Mouse (Mus musculus) ES-Bruce4 (cell line): ENCODE data around the gene 4932438H23Rik. TPM values are rescaled to one million over a fixed set of nuclear protein-coding genes. Genes with fewer than 3 reads are reported as not detected.

ENCODE experiments used
- H3K27ac ChIP-seq: 2 replicates; pipeline ENCODE4 v1.5.1; 2012; ENCODE audit warnings: low read length, inconsistent platforms; ENCODE audit not compliant: insufficient read depth
- H3K27me3 ChIP-seq: 2 replicates; pipeline ENCODE4 v1.6.1; 2012; ENCODE audit warnings: mild to moderate bottlenecking, low read length, inconsistent platforms; ENCODE audit not compliant: control insufficient read depth, poor library complexity, insufficient read depth, severe bottlenecking
- H3K36me3 ChIP-seq: 2 replicates; pipeline ENCODE4 v1.6.1; 2012; ENCODE audit warnings: inconsistent platforms, mild to moderate bottlenecking, low read length, moderate library complexity; ENCODE audit not compliant: control insufficient read depth, poor library complexity, insufficient read depth, severe bottlenecking
- H3K4me1 ChIP-seq: one replicate; pipeline ENCODE4 v1.8.1; 2011; ENCODE audit warnings: low read length; ENCODE audit not compliant: control insufficient read depth, insufficient read depth
- H3K4me3 ChIP-seq: 2 replicates; pipeline ENCODE4 v1.5.1; 2011; ENCODE audit warnings: low read depth, mild to moderate bottlenecking, low read length
- H3K9ac ChIP-seq: 2 replicates; pipeline ENCODE4 v1.6.1; 2012; ENCODE audit warnings: low read depth, mild to moderate bottlenecking, inconsistent platforms; ENCODE audit not compliant: poor library complexity, severe bottlenecking
- H3K9me3 ChIP-seq: replicated peaks from 2 replicates; pipeline ENCODE4 v1.6.1; 2012; ENCODE audit warnings: mild to moderate bottlenecking, low read length, inconsistent platforms; ENCODE audit not compliant: control insufficient read depth, poor library complexity, insufficient read depth, severe bottlenecking
- CTCF ChIP-seq: IDR thresholded peaks from one replicate; pipeline ENCODE4 v1.8.1; 2011; ENCODE audit warnings: low read depth, low read length
- EP300 ChIP-seq: IDR thresholded peaks from 2 replicates; pipeline ENCODE4 v1.6.1; 2011; ENCODE audit warnings: low read depth, low read length; ENCODE audit not compliant: insufficient read depth
- POLR2A ChIP-seq: IDR thresholded peaks from one replicate; pipeline ENCODE4 v1.8.1; 2011; ENCODE audit warnings: low read length; ENCODE audit not compliant: insufficient read depth
- polyA plus RNA-seq: library from polyadenylated mRNA; stranded (reverse); fragments of >200 nt; gene quantifications from 2 replicates; pipeline ENCODE4 v1.2.4, GENCODE M21; 2011; ENCODE audit warnings: low read depth; ENCODE audit not compliant: missing spikeins, insufficient read depth, insufficient read length

The 4932438H23Rik gene
- polyA plus RNA-seq, 1 experiment: 0.33 TPM

DNA sequence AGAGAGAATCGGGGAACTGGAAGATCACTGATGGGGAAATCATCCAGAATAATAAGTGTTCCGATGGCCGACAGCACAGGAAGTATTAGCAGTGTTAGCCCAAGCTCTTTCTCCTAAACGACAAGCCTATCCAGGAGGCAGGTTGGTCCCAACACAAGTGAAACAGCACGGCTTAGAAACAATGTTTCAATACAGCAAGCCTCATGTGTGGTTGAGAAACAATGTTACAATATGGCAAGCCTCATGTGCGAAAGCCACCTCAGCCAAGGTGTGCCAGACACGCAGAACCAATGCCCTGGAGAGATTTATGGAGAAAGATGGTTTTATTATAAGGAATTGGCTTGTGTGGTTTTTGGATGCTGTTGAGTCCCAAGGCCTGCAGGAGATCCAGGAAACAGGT, 43.2 kb upstream of the 4932438H23Rik start:
- Histone ChIP-seq H3K4me3 (no peak overlapping the region), H3K9me3 (no peaks in the 10 kb centered on the region), H3K27ac (no peak overlapping the region), H3K36me3 (no peaks in the 10 kb centered on the region), H3K27me3 (no peaks in the 10 kb centered on the region), H3K9ac (no peak overlapping the region), H3K4me1 (no peaks in the 10 kb centered on the region)
- TF ChIP-seq EP300: no peak
- no peak for TF ChIP-seq POLR2A
- TF ChIP-seq CTCF: no peak

GRCm38 (mm10) chr16:91136607-91137006, 41.7 kb upstream of the 4932438H23Rik start:
- no peaks in the 10 kb centered on the region for H3K36me3 ChIP-seq
- H3K9me3 ChIP-seq: no peaks in the 10 kb centered on the region
- H3K27ac ChIP-seq: no peak overlapping the region
- no peak overlapping the region for H3K9ac ChIP-seq
- no peak overlapping the region for H3K4me3 ChIP-seq
- no peaks in the 10 kb centered on the region for H3K4me1 ChIP-seq
- H3K27me3 ChIP-seq: no peaks in the 10 kb centered on the region
- TF ChIP-seq EP300: no peak
- no peak for TF ChIP-seq POLR2A
- TF ChIP-seq CTCF: no peak

DNA sequence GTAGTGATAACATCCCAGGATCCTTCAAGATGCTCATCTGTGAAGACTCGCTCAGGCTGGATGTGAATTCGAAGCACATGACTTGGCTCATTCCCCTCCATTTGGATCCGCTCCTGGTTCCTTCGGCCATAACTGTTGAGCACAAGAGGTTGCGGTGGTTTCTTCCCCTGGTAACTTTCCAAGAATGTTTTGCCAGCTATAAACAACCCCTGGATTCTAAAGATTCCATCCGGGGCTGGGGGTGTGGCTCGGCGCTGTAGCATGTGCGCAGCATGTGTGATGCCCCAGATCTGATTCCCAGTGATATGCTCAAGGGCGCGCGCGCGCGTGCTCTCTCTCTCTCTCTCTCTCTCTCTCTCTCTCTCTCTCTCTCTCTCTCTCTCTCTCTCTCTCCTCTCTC, 35.0 kb upstream of the 4932438H23Rik start:
- Histone ChIP-seq H3K36me3 (no peaks in the 10 kb centered on the region), H3K4me1 (no peaks in the 10 kb centered on the region)
- no peak for TF ChIP-seq EP300
- no peak for TF ChIP-seq CTCF
- TF ChIP-seq POLR2A: no peak

DNA sequence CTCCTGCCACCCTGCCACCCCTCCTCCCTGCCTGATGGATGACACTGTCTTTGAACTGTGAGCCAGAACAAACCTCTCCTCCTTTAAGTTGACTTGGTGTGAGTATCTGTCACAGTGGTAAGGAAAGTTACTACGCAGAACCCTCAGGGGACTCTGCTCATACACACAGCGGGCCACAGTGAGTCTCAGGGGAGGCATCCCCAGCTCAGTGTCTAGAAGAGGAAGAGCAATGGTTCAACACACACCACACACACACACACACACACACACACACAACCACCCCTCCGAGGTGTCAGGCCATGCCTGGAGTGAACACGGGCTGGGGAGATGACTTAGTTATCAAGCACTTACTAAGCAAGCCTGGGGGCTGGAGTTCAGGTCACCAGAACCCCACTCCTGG, 33.5 kb upstream of the 4932438H23Rik start:
- H3K9me3 ChIP-seq: no peaks in the 10 kb centered on the region
- H3K27me3 ChIP-seq: no peaks in the 10 kb centered on the region
- H3K4me3 ChIP-seq: no peak overlapping the region
- H3K27ac ChIP-seq: no peak overlapping the region
- no peaks in the 10 kb centered on the region for H3K4me1 ChIP-seq
- no peak overlapping the region for H3K9ac ChIP-seq
- no peaks in the 10 kb centered on the region for H3K36me3 ChIP-seq
- TF ChIP-seq CTCF (no peak), POLR2A (no peak), EP300 (no peak)

More for the DNA sequence above, 35.0 kb upstream of the 4932438H23Rik start:
- Histone ChIP-seq H3K27me3 (no peaks in the 10 kb centered on the region), H3K9me3 (no peaks in the 10 kb centered on the region), H3K9ac (no peak overlapping the region), H3K27ac (no peak overlapping the region), H3K4me3 (no peak overlapping the region)

- TF ChIP-seq POLR2A: no peak
- no peak for TF ChIP-seq CTCF
- no peak for TF ChIP-seq EP300
- no peak overlapping the region for H3K4me3 ChIP-seq
- no peaks in the 10 kb centered on the region for H3K27me3 ChIP-seq
- no peaks in the 10 kb centered on the region for H3K9me3 ChIP-seq
- no peaks in the 10 kb centered on the region for H3K4me1 ChIP-seq
- no peak overlapping the region for H3K27ac ChIP-seq
- H3K36me3 ChIP-seq: no peaks in the 10 kb centered on the region
- no peak overlapping the region for H3K9ac ChIP-seq
Measured at GRCm38 (mm10) chr16:91126734-91127524, 32.0 kb upstream of the 4932438H23Rik start.

GRCm38 (mm10) chr16:91124256-91124655, 29.3 kb upstream of the 4932438H23Rik start:
- Histone ChIP-seq H3K4me3 (no peak overlapping the region), H3K9me3 (no peaks in the 10 kb centered on the region), H3K4me1 (no peaks in the 10 kb centered on the region), H3K27ac (no peak overlapping the region), H3K27me3 (no peaks in the 10 kb centered on the region), H3K9ac (no peak overlapping the region), H3K36me3 (no peaks in the 10 kb centered on the region)
- TF ChIP-seq CTCF: no peak
